Mouse (Mus musculus) layer of hippocampus, postnatal 36 days (tissue): ENCODE data around the gene Kri1. TPM values are rescaled to one million over a fixed set of nuclear protein-coding genes. Genes with fewer than 3 reads are reported as not detected.
"Not testable (repeated sequence)": the region's sequence is repeated elsewhere in the genome, so short reads cannot be mapped to it uniquely, and the experiment has no call there.

Experiments used
- DNase-seq, 2 experiments: peaks; one replicate each; pipeline ENCODE4 v3.0.0; 2022
- total RNA-seq, 2 experiments: library from RNA; stranded (reverse); gene quantifications; 2 replicates each; pipeline ENCODE4 v1.2.3; 2021

Gene Kri1
- total RNA-seq, 2 experiments from 2014 or later: 48.1 to 50.2 TPM

DNA sequence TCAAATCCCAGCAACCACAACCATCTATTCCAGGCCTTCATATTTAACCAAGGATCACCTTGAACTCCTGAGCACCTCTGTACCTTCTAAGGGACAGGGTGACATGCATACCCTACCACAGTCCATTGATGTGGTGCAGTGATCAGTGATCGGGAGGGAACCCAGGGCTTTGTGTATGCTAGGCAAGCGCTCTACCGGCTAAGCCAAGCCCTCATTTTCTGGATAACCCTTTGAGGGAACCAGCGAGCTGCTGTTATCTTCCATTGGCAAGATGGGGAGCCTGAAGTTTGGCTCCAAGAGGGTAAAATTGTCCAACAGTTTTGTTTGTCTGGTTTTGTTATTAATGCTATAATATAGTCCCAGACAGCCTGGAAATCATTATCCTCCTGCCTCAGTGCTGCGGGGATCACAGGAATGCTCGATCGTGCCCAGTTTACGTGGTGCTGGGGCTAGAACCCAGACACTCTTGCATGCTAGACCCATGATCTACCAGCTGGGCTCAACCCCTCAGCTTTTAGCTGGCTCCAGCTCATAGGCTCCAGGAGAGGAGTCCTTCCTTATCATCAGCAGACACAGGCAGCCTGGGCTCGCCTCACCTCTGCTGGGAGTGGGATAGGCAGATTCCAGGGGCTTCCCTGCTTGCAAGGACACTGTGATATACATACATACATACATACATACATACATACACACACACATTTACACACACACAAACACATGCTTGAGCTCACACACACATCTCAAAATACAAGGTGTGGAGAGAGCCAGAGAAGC is 26.8 kb upstream of the Kri1 start:
- DNase-seq: no peak

DNA sequence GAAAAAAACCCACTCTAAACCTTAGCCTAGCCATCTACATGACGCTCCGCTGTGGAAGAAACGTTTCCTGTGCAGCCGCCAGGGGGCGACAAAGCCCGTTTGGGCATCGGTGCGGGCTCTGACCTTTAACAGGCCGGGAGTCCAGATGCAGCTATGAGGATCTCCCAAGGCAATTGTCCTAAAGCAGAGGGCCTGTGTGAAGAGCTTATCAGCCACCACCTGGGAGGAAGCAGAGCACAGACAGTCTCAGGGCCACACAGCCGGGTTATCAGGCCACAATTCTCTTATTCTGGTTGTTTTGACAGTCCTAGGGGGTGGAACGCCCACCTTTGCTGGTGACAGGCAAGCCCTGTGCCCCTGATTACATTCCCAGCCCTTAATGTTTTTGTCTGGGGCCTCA is 25.6 kb upstream of the Kri1 start:
- DNase-seq: peak; percentile 79 to 82

DNA sequence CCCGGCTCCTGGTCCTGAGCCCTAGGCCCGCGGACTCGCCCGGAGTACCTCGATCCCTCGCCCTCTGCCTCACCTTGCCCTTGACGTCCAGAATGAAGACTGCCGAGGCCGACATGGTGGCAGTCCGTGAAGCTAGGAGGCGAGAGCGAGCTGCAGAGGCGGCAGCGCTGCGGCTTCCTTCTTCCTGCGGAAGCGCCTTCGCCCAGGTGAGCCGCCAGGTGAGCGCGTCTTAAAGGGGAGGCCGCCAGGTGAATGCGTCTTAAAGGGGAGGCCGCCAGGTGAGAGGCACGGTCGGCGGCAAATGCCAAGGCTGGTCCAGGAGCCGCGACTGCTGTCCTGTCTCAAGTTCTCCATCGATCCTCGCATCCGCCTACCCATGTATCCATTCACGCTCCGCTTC is 24.4 kb upstream of the Kri1 start, which contains the start of gene Ap1m2:
Gene Ap1m2 (minus strand): TSS at position 204 of the 400 bp plus-strand sequence.
- no peak for DNase-seq

DNA sequence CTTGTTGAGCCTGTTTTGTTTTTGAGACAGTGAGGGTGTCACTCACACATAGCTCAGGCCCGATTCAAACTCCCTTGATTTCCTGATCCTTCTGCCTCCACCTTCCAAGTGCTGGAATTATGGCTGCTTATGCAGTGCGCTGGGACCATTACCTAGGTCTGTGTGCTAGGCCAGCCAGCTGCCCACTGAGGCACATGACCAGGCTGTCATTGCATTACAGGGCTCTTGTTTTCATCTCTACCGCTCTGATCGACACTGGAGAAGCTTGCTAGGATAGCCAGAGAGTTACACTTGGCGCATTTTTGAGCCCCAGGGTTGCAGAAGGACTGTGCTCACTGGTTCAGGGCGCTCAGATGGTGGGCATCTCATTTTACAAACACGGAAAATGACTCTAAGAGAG is 23.9 kb upstream of the Kri1 start:
- DNase-seq: no peak

DNA sequence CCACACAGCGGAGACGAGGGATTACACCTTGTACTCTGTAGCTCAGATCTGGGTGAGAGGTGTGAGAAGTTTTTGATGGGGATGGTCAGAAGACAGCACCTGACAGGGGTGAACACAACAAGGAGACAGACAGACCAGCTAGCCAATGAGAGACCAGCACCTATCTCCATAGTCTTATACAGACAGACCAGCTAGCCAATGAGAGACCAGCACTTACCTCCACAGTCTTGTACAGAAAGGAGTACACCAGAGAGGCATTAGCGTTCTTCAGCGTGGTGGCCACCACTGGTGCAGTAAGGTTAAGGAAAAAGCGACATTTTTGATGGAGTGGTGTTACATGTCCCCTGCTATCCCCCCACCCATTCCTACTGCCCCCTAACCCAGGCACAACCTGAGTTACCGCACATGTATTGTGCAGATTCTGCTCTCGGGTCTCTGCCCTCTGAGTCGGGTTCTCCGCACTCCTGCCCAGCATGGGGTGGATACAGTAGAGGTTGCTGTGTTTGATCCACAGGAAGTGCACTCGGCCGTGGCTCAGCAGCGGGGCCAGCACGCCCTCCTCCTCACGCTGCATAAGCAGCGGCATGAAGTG is 21.5 kb upstream of the Kri1 start:
- DNase-seq: no peak

DNA sequence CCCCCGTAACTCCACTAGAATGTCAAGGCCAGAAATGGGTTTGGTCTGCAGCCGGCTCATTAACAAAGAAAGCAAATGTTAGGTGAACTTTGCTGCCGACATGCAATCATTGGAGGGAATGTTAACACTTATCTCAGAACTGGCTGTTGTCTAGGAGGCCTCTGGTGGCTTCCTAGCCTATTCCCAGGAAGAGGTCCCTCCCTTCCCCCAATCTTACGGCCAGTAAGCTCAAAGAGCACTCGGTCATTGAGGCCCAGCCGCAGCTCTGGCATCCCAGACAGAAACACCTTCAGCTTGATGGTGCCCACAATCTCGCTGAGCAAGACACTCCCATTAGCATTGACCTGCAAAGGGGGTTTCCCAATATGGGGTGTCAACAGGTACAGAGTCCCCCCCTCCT is 17.3 kb upstream of the Kri1 start:
- no peak for DNase-seq

- DNase-seq: no peak
Measured at GRCm38 (mm10) chr9:21299014-21299413, 11.2 kb upstream of the Kri1 start.

GRCm38 (mm10) chr9:21292271-21292670 is 4.5 kb upstream of the Kri1 start:
- DNase-seq: no peak

DNA sequence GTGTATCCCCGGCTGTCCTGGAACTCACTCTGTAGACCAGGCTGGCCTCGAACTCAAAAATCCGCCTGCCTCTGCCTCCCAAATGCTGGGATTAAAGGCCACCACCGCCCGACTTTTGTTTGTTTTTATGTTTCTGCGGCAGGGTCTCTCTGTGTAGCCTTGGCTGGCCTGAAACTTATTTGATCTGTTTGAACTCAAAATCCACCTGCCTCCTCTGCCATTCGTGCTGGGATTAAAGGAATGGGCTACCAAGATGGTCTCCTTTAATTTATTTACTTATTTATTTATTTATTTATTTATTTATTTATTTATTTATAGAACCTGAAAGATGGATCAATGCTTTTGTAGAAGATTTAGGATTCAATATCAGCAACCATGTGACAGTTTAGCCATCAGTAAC is 4.1 kb upstream of the Kri1 start:
- DNase-seq: not testable (repeated sequence)

DNA sequence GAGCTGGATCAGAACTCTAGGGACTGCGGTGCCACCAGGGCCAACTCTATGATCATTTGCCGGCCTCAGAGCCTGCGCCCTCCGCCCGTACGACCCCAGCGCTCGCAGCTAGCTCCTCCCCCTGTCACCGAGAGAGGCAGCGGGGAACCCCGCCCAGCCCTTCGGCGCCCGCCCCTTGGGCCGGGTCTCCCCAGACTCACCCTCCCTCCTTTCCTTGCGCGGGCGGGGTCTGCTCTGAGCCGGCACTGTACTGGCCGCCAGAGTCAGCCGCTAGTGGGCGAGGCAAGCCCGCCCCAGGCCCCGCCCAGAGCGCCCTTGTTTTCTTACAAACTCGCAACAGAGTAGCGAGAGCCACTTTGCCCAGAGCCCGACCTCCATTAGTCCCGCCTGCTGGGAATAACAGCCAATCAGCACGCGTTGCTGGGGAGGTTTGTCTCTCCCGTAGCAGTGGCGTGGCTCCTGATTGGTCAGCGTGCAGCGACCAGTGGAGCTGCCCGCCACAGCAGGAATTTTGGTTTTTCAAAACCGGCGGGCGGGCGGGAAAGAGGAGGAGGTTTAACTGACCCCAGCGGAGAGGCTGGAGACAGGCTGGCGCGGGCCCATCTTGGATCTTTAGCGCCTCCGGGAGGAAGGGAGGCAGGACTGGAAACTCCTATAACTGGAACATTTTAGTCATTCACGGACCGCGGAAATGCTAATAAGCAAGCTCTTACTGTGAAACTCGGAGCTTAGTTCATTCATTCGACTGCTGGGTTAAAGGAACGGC is 3.4 kb upstream of the Kri1 start, which contains the start of gene Cdkn2d:
Gene Cdkn2d (minus strand): TSS at position 386 of the 766 bp plus-strand sequence.
- peak; percentile 100 for DNase-seq

GRCm38 (mm10) chr9:21290589-21290988 is 2.8 kb upstream of the Kri1 start:
- DNase-seq: no peak

GRCm38 (mm10) chr9:21289337-21289671 is 1.5 kb upstream of the Kri1 start:
- no peak for DNase-seq

GRCm38 (mm10) chr9:21288404-21289336 is 901 bp upstream of the Kri1 start:
- DNase-seq: no peak

- DNase-seq: no peak
Measured at GRCm38 (mm10) chr9:21286753-21287152, 1.0 kb downstream of the Kri1 start.

- no peak for DNase-seq
Measured at GRCm38 (mm10) chr9:21283994-21284393, 3.8 kb downstream of the Kri1 start.

DNA sequence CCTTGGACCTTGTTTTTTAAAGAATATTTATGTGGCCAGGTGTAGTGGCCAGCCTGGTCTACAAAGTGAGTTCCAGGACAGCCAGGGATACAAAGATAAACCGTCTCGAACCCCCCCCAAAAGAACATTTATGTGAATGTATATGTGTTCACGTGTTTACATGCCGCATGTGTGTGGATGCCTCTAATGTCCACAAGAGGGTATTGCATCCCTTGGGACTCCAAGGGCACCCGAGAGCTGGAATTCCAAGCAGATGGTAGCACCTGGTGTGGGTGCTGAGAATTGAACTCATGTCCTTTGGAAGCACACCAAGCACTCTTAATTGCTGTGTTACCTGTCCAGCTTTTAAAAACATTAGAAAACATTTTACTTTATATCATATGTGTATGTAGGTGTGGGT is 4.2 kb downstream of the Kri1 start:
- DNase-seq: no peak

DNA sequence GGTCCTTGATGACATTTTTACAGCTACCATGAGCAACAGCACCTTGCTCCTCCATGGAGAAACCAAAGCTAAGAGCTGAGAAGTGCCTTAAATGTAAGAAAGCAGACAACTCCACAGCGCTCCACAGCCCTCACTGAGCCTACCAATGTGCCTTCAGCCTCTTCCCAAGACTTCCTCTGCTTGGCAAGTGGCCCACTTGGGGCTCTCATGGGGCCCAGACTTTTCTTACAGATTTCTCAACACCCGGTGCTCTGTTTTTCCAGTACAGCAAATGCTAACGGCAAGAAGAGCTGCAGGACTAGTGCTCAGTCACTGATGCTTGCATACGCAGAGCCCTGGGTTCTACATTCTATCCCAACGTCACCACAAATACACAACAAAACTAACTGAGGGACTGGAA is 10.0 kb downstream of the Kri1 start:
- no peak for DNase-seq

- no peak for DNase-seq
Measured at GRCm38 (mm10) chr9:21276307-21276706, 11.5 kb downstream of the Kri1 start.

DNA sequence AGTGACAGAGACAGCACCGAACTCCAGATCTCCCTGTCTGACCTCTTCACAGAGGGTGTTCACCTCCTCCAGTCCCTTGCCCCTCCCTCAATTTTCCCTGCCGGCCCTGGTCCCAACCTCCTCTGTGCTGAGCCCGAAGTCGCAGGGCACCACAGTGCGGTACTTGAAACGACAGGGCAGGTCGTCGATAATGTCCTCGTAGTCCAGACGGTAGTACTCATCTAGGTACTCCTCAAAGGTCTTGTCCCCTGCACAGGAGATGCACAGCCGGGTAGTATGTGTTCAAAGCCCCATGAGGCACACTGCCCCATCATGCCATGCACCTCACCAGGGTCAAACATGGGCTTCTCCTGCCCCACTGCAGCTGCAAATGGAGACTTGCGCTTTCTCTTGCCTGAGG is 12.0 kb downstream of the Kri1 start:
- DNase-seq: no peak

DNA sequence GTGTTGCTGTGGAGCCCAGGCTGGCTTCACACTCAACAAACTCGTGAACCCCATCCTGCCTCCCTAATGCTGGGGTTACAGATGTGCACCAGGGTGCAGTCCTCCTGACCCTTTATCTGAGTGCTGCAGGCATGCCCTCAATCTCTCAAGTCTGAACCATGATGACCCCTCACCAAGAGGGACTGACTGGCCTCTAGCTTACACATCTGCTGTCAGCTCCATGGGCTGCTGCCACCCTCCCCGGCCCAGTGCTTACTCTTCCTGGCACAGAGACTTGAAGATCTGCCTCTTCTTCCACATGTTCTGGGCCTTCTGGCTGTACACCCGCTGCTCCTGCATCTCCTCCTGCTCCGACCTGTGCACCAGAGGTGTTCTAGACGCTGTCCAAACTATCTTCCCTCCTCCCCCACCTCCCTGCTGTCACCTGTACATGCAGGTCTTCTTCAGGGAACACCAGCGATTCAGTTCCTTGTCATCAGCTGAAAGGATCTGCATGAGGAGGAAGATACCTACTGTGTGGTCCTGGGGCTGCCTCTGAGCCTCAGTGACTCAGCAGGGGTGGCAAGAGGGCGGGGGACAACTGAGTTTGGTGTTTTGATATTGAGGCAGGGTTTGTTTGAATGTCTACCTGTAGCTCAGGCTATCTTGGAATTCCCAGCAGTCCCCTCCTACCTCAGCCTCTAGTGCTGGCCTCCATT is 12.6 kb downstream of the Kri1 start:
- no peak for DNase-seq

DNA sequence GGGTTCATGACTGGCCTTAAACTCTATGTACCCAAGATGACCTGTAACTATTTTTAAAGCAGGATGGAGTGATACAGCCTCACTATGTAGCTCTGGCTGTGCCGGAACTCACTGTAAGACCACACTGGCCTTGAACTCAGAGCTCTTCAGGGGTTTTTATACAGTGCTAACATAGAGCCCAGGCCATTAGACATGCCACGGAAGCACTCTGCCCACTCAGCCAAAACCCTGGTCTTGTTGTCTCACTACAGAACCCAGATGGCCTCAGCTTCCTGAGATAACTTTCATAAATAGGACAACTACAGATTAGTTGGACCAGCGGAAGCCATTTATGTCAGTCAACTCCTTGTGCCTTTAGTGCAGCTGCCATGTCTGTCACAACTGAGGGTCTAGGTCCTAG is 13.4 kb downstream of the Kri1 start:
- no peak for DNase-seq
